Mouse (Mus musculus) cerebellum, postnatal 36 days (tissue): ENCODE measurements around the gene Bcl2.
A peak's percentile ranks its signal among the peaks of the same experiment; 100 is the strongest.
"Not testable (repeated sequence)": the region's sequence is repeated elsewhere in the genome, so short reads cannot be mapped to it uniquely, and the experiment has no call there.

Experiments used
- DNase-seq, 2 experiments: peaks; one replicate each; pipeline ENCODE4 v3.0.0; 2021 to 2022; ENCODE audit warnings: mixed read lengths in 2 of 2

The Bcl2 gene

DNA sequence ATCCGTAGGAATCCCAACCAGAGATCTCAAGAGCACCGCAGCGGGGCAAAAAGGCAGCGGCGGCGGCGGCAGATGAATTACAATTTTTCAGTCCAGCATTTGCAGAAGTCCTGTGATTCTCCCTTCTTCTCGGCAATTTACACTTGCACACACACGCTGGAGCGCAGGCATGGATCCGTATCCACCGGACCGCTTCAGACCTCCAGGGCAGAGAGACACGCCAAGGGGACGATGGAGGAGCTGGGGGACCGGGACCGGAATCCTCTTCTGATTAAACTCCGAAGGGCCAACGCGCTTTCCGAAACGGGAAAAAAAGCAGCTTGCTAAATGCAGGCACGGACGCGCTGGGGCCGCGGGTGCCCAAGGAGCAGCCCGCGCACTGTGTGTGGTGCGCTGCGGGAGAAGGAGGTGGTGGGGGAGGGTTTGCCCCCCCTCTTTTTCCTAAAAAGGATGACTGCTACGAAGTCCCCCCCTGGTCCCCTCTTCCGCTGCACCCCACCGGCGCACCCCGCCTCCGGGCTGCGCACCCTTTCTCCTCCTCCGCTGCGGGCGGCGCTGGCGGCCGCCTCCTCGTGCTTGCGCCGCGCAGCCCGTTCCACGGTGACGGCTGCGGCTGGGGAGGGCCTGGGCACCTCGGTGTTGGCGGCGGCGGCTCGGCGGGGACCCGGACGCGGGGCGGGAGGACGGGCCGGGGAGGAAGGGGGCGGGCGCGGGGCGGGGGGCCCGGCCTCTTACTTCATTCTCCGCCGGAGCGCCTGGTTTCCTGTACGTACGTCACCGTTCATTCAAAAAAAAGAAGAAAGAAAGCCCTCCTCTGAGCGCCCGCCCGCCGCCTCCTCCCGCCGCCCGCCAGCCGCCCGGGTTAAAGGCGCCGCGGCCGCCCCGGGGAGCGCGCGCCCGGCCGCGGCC is at the start of gene Bcl2:
Bcl2 (minus strand) TSS at position 654 of the 909 bp plus-strand sequence.
- peak; percentile 71 to 73 for DNase-seq

- no peak for DNase-seq
Measured at GRCm38 (mm10) chr1:106760750-106761149, 46.7 kb upstream of the Bcl2 start.

DNA sequence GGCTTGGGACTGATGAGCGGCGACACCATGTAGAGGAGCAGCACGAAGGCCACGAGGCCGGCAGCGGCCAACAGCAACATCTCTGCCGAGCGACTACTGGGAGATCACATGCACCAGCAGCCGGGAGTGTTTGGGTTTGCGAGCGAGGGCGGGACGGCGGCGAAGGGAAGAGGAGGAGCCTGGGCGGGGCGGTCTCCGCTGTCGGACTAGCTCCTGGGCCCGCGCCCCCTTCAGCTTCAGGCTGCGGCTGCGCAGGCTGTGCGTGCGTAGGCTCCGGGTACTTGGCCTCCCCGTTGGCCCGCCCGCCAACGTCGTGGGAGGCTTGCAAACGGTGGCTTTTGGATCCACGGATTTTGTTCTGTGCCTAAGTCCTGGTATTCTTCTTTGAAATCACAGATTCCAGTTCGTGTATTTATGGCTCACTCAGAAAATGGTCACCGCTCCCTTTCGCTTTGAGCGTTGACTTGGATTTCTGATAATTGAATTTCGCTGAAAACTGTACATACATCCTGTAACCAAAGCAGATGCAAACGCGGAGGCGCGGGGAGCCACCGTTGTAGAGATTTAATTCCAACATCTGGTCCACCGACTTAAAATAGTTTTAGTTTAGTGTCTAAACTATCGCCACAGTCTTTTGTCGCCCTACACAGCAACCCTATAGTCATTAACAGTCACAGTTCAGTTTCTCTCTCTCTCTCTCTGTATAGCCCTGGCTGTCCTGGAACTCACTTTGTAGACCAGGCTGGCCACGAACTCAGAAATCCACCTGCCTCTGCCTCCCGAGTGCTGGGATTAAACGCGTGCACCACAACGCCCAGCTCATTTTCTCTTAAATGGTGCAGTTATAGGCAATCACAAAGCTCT is 45.7 kb upstream of the Bcl2 start, which contains the start of gene Kdsr:
Kdsr (minus strand) TSS at position 156 of the 864 bp plus-strand sequence.
- peak; percentile 94 to 96 for DNase-seq

GRCm38 (mm10) chr1:106758734-106759571 is 44.9 kb upstream of the Bcl2 start:
- DNase-seq = peak; percentile 19 to 20

DNA sequence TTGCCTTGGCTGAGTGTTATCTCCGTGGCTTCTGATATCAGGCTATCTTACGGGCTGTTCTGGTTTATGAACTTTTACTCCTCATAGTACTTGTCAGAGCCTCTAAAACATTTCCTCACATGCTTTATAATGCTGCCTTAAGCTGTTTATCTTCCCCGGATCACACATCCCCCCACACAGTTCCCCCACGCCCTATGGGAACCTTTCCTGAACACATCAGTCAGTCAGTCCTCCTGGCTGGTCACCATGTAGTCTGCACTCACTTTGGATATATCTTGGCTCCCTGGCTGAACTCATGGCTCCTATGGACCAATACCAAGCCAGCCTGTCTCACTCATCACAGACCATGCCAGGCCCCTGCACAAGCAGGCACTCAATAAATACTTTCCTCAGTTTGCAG is 42.6 kb upstream of the Bcl2 start:
- no peak for DNase-seq

GRCm38 (mm10) chr1:106752013-106752412 is 37.9 kb upstream of the Bcl2 start:
- no peak for DNase-seq

GRCm38 (mm10) chr1:106750656-106751055 is 36.6 kb upstream of the Bcl2 start:
- DNase-seq = no peak

GRCm38 (mm10) chr1:106748555-106749315 is 34.7 kb upstream of the Bcl2 start:
- DNase-seq = no peak

DNA sequence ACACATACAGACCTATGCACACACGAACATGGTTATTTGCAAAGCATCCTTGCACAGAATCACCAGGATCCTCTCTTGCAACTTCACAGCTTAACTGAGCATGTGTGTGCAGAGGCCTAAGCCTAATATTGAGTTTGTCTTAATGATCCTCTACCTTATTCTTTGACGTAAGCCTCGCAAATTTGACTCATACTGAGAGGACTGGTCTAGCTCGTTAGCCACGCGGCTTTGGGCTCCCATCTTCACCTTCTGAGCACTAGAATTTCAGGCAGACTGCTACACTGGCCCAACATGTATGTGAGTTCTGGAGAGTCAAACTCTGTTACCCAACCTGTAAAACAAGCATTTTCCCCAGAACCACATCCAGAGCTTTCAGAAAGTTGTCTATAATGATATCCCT is 28.9 kb upstream of the Bcl2 start:
- DNase-seq = no peak

GRCm38 (mm10) chr1:106740735-106741134 is 26.7 kb upstream of the Bcl2 start:
- DNase-seq = no peak

GRCm38 (mm10) chr1:106739810-106740209 is 25.7 kb upstream of the Bcl2 start:
- DNase-seq = no peak

- DNase-seq = no peak
Measured at GRCm38 (mm10) chr1:106738092-106738491, 24.0 kb upstream of the Bcl2 start.

DNA sequence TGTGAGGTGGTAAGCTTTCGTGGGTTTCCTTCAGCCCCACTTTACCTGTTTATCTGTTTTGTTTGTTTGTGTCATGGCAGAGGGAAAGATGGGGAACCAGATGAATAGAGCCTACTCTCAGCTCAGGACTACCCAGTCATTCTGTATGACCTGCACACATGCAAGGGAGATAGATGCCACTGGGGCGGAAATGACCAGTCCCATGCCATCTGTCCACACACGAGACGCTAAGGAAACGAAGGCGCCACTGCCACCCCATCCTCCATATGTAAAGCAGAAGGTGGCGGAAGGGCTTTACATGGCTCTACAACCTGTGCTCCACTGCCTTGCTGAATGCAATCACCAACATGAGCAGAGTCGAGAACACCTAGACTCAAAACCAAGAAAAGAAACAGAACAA is 22.1 kb upstream of the Bcl2 start:
- DNase-seq = no peak

- peak; percentile 66 for DNase-seq
Measured at GRCm38 (mm10) chr1:106735586-106735985, 21.5 kb upstream of the Bcl2 start.

DNA sequence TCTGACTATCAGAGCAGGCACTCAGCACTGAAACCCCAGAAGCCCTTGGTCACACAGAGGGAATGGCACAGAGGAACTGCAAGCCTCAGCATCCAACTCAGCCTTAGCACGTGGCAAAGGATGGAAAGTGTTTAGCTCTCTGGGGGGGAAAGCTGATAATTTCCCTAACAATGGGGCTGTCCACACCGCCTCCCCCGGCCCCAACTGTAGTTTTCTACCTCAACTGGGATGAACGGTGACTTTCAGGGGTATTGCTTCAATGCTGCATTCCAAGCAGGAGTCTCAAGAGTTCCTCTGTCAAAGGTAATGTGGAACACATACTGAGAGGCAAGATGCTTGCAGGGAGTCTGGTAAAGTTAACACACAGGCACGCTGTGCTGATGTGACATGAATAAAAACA is 8.0 kb upstream of the Bcl2 start:
- DNase-seq = no peak

- not testable (repeated sequence) for DNase-seq
Measured at GRCm38 (mm10) chr1:106717736-106718135, 3.7 kb upstream of the Bcl2 start.

- DNase-seq = peak; percentile 64
Measured at GRCm38 (mm10) chr1:106717071-106717601, 3.1 kb upstream of the Bcl2 start.

DNA sequence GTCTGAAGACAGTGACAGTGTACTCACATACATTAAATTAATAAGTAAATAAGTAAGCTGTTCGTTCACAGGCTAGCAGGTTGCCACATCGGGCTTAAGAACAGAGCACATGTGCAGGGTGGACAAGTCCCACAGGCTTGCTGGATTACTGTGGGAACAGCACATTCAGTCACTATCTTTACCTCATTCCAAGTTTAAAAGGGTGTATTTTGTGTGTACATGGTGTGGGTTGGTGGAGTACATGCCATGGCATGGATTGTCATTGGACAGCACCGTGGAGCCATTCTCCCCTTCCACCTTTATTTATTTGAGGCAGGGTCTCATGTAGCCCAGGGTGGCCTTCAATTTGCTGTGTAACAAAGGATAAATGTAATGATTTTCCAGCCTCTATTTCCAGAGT is 2.1 kb upstream of the Bcl2 start:
- no peak for DNase-seq

GRCm38 (mm10) chr1:106715111-106716083 is 1.3 kb upstream of the Bcl2 start:
- DNase-seq = no peak

GRCm38 (mm10) chr1:106714530-106714981 is 482 bp upstream of the Bcl2 start:
- no peak for DNase-seq
